Mouse (Mus musculus) small intestine, adult 2 months (tissue): ENCODE measurements around the gene Adamtsl1. TPM values are rescaled to one million over a fixed set of nuclear protein-coding genes. Genes with fewer than 3 reads are reported as not detected.

ENCODE experiments used
- H3K27ac ChIP-seq: fragments of 200-500 bp; 2 replicates; pipeline ENCODE4 v1.5.1; 2012; ENCODE audit warnings: low read depth, low read length, control low read depth, inconsistent platforms; ENCODE audit not compliant: insufficient read depth
- H3K27me3 ChIP-seq: fragments of 200-500 bp; 2 replicates; pipeline ENCODE4 v1.6.1; 2012; ENCODE audit warnings: mild to moderate bottlenecking, moderate library complexity, low read length, inconsistent platforms; ENCODE audit not compliant: control insufficient read depth, insufficient read depth
- H3K36me3 ChIP-seq: fragments of 200-500 bp; 2 replicates; pipeline ENCODE4 v1.6.1; 2012; ENCODE audit warnings: mild to moderate bottlenecking, low read length, control low read depth, inconsistent platforms; ENCODE audit not compliant: control insufficient read depth, insufficient read depth
- H3K4me1 ChIP-seq: fragments of 200-500 bp; 2 replicates; pipeline ENCODE4 v1.6.1; 2012; ENCODE audit warnings: low read length, inconsistent platforms, mixed read lengths; ENCODE audit not compliant: control insufficient read depth, insufficient read depth, insufficient read length
- H3K4me3 ChIP-seq: fragments of 200-500 bp; 2 replicates; pipeline ENCODE4 v1.5.1; 2012; ENCODE audit warnings: low read depth, mild to moderate bottlenecking, control low read depth, inconsistent platforms, low read length, moderate library complexity
- CTCF ChIP-seq: fragments of 200-500 bp; IDR thresholded peaks from 2 replicates; pipeline ENCODE4 v1.5.1; 2012; ENCODE audit warnings: low read depth, mild to moderate bottlenecking, control low read depth, inconsistent platforms, low read length, moderate library complexity, mixed read lengths; ENCODE audit not compliant: insufficient replicate concordance, insufficient read length; ENCODE audit errors: extremely low read depth
- POLR2A ChIP-seq: fragments of 200-500 bp; IDR thresholded peaks from 2 replicates; pipeline ENCODE4 v1.6.1; 2012; ENCODE audit warnings: low read depth, mild to moderate bottlenecking, control low read depth, inconsistent platforms, low read length, moderate library complexity
- WGBS: fragments of 180-500 bp; shearing (Covaris S2); methylation state at CpG from one replicate; pipeline ENCODE4 v1.1.7; 2018; 5-methylcytosine and 5-hydroxymethylcytosine counted together
- polyA plus RNA-seq: library from polyadenylated mRNA; depleted of rRNA; stranded (reverse); fragments of >200 nt; gene quantifications from 2 replicates; pipeline ENCODE4 v1.2.3, GENCODE M21; 2012

Gene Adamtsl1
- polyA plus RNA-seq, 1 experiment: 1.1 TPM

DNA sequence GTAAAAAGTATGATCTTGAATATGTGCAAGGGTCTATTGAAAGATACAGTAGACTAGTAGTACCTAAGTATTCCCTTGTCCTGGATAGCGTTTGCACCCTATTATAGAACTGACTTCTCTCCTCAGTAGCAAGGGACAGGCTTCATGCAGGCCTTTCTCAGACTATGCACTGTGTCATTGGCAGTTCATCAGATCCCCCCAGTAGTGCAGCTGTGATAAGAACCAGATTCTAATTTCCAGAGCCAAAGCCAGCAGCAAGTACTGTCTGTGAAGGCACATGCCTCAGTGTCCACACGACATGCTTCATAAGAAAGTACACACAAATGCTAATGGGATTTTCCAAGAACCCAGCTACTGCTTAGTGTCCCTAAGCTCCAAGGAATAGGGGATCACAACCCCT lies 563.4 kb downstream of the Adamtsl1 start:
- no peak overlapping the region for H3K27ac ChIP-seq
- no peaks in the 10 kb centered on the region for H3K36me3 ChIP-seq
- no peaks in the 10 kb centered on the region for H3K4me1 ChIP-seq
- no peak for TF ChIP-seq POLR2A
- no peak for TF ChIP-seq CTCF
- WGBS: 86% methylated on average over 2 of the region's 2 CpGs
- H3K27me3 ChIP-seq: no peaks in the 10 kb centered on the region
- no peak overlapping the region for H3K4me3 ChIP-seq

DNA sequence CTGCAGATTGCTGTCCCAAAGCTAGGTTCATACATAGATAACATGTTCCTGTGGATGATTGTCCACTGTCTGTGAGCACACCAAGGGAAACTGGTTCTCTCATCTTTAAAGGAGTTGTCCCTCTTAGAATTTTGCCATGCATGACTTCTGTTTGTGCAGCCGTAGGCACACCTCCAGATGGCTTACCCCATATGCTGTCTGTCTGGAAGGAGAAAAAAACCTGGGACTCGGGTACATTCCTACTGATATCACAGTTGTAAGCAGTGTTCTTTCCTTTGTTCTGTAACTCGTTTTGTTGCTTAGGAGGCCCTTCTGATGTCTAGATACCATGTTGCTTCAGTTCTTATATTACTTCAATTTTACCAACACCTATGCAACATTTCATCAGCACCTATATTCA lies 563.9 kb downstream of the Adamtsl1 start:
- 70% methylated on average over 3 of the region's 3 CpGs for WGBS
- H3K27ac ChIP-seq: no peak overlapping the region
- H3K36me3 ChIP-seq: no peaks in the 10 kb centered on the region
- no peaks in the 10 kb centered on the region for H3K4me1 ChIP-seq
- no peak overlapping the region for H3K4me3 ChIP-seq
- TF ChIP-seq CTCF (no peak), POLR2A (no peak)
- no peaks in the 10 kb centered on the region for H3K27me3 ChIP-seq

DNA sequence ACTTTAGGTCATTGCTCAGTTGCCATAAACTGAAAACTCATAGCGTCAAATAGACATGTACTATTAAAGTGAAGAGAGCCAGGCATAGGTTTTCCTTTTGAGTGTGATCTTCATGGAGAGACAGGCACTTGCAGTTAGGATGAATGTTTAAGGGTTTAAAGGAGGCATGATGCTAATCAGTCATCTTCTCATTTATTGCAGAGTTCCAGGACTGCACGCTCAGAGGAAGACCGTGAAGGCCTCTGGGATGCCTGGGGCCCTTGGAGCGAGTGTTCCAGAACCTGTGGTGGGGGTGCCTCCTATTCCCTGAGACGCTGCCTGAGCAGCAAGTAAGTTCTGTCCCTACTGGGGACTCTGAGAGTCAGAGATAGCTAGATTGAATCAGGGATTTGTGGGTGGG lies 573.5 kb downstream of the Adamtsl1 start:
- TF ChIP-seq POLR2A (no peak), CTCF (no peak)
- 80% methylated on average over 5 of the region's 5 CpGs for WGBS
- Histone ChIP-seq H3K4me1 (no peaks in the 10 kb centered on the region), H3K36me3 (no peaks in the 10 kb centered on the region), H3K27ac (no peak overlapping the region), H3K4me3 (no peak overlapping the region), H3K27me3 (no peaks in the 10 kb centered on the region)

DNA sequence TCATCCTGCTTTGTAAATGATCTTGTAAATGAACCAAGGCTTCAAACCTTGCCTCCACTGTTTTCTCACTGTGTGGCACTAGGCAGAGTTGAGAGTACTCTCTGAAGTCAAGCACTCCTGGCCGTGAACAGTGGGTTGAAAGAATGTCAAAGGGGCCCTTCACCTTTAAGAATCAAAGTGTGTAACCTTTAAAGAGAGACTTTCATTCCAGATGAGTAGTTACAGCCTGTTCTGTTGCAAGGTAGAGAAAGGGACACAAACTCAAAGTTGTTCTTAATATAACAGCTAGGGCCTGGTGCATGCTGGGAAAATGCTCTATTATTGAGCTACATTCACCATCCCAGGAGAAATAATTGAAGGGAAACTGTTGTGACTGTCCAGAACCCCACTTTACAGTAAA lies 589.2 kb downstream of the Adamtsl1 start:
- Histone ChIP-seq H3K36me3 (no peaks in the 10 kb centered on the region), H3K27ac (no peak overlapping the region), H3K27me3 (no peaks in the 10 kb centered on the region), H3K4me1 (no peaks in the 10 kb centered on the region), H3K4me3 (no peak overlapping the region)
- no peak for TF ChIP-seq POLR2A
- TF ChIP-seq CTCF: no peak
- 64% methylated on average over 1 of the region's 1 CpGs for WGBS

DNA sequence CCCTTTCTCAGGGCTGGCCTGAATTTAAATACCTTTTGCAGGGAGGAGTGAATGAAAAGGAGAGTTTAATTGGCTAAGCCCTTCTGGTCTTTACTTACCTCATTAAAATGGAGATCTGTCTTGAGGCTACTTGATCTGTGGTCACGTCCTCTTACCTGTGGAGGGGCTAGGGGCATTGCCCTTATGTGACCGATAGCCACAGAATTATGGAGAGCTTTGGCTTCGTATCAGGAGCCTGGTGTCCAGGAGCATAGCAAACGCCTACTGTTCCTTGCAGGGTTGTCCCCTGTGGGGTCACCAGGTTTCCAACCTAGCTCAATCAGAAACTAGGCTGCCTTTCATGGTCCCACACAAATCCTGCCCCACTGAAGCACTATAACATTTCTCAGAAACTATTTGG lies 594.4 kb downstream of the Adamtsl1 start:
- no peaks in the 10 kb centered on the region for H3K4me1 ChIP-seq
- no peaks in the 10 kb centered on the region for H3K27me3 ChIP-seq
- no peak overlapping the region for H3K27ac ChIP-seq
- WGBS: 78% methylated on average over 4 of the region's 4 CpGs
- no peak overlapping the region for H3K4me3 ChIP-seq
- TF ChIP-seq CTCF (no peak), POLR2A (no peak)
- H3K36me3 ChIP-seq: no peaks in the 10 kb centered on the region

DNA sequence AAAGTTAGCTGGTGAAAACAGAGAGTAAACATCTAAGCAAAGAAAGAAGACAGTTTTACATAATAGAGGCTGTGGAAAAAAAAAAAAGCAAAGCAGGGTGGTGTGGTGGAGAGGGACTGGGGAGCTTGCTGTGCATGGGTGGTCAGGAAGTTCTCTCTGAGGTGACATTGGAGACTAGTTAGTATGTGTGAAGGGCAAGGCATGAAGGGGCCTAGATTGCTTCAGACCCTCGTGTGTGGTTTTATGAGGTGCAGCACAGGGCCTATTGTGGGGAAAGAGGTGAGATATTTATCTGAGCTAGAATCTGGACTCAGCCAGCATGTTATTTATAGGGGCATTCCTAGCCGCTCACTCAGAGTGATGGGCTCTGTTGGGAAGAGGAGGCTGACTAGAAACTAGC lies 605.1 kb downstream of the Adamtsl1 start:
- Histone ChIP-seq H3K36me3 (no peaks in the 10 kb centered on the region), H3K4me3 (no peak overlapping the region), H3K4me1 (no peaks in the 10 kb centered on the region), H3K27ac (no peak overlapping the region), H3K27me3 (no peaks in the 10 kb centered on the region)
- WGBS: 42% methylated on average over 2 of the region's 2 CpGs
- TF ChIP-seq CTCF: no peak
- no peak for TF ChIP-seq POLR2A

DNA sequence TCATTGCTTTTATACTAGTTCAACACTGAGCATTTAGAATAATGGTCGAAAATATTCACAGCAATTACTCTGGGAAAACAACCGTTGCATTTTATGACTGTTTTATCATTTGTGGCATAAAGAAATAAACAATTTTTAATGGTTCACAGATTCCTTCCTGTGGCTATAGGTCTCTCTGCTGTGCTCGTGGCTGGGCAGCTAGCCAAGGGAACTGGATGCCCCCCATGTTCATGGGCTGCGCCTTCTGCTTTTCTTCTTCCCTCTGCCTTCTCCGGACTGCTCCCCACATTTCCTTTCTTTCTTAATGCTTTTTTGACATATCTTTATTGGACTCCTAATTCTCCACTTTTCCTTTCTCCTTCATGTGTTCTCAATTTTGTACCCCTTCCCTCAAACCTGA lies 608.5 kb downstream of the Adamtsl1 start:
- Histone ChIP-seq H3K4me1 (no peaks in the 10 kb centered on the region), H3K27me3 (no peaks in the 10 kb centered on the region), H3K27ac (no peak overlapping the region), H3K36me3 (no peaks in the 10 kb centered on the region), H3K4me3 (no peak overlapping the region)
- 47% methylated on average over 5 of the region's 5 CpGs for WGBS
- no peak for TF ChIP-seq POLR2A
- TF ChIP-seq CTCF: no peak

DNA sequence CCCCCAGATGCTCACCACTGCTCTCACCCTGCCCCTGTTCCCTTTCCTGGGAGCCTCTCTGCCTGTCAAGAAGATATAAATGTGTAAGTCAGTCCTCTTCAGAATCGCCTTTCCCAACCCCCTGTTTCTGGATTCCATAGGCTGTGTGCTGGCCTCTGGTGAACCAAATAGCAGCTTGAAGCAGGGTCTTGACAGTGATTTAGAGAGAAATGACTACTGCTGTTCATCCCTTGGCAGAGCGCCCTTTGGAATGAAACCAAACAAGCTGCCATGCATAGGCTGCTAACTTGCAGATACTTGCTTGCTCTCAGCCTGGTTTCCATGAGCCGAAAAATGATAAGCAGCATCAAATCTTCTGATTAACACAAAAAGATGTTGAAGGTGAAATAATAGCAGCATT lies 610.4 kb downstream of the Adamtsl1 start:
- Histone ChIP-seq H3K27ac (no peak overlapping the region), H3K36me3 (no peaks in the 10 kb centered on the region), H3K27me3 (no peaks in the 10 kb centered on the region), H3K4me1 (no peaks in the 10 kb centered on the region), H3K4me3 (no peak overlapping the region)
- 63% methylated on average over 3 of the region's 3 CpGs for WGBS
- TF ChIP-seq CTCF (no peak), POLR2A (no peak)
